Mouse (Mus musculus) myocyte (in vitro differentiated cells): ENCODE results near the gene Gosr1. TPM values are rescaled to one million over a fixed set of nuclear protein-coding genes. Genes with fewer than 3 reads are reported as not detected.

ENCODE experiments used
- H3K27me3 ChIP-seq: one replicate; pipeline ENCODE4 v1.6.1; 2011; ENCODE audit not compliant: control insufficient read depth, insufficient read depth, insufficient read length
- H3K36me3 ChIP-seq: one replicate; pipeline ENCODE4 v1.6.1; 2011; ENCODE audit not compliant: control insufficient read depth, insufficient read depth
- H3K4me2 ChIP-seq: one replicate; pipeline ENCODE4 v1.6.1; 2011; ENCODE audit warnings: low read depth, control low read depth
- H3K4me3 ChIP-seq: one replicate; pipeline ENCODE4 v1.5.1; 2011; ENCODE audit warnings: mild to moderate bottlenecking, control low read depth, moderate library complexity
- H3K79me2 ChIP-seq: one replicate; pipeline ENCODE4 v1.6.1; 2011; ENCODE audit not compliant: control insufficient read depth, insufficient read depth
- H3ac ChIP-seq: one replicate; pipeline ENCODE4 v1.6.1; 2011; ENCODE audit not compliant: control insufficient read depth, insufficient read length
- CEBPB ChIP-seq: IDR thresholded peaks from 2 replicates; pipeline ENCODE4 v1.6.1; 2011; ENCODE audit warnings: mild to moderate bottlenecking, moderate library complexity; ENCODE audit not compliant: poor library complexity, insufficient read depth, severe bottlenecking
- E2F4 ChIP-seq: IDR thresholded peaks from one replicate; pipeline ENCODE4 v1.6.1; 2011; ENCODE audit warnings: mild to moderate bottlenecking, control low read depth, moderate library complexity; ENCODE audit not compliant: insufficient read depth
- MAX ChIP-seq: IDR thresholded peaks from one replicate; pipeline ENCODE4 v1.6.1; 2011; ENCODE audit warnings: low read depth, mild to moderate bottlenecking, control low read depth
- MYOD1 ChIP-seq, 3 experiments: IDR thresholded peaks; one replicate each; pipeline ENCODE4 v1.6.1; 2011; ENCODE audit warnings: control low read depth in 2 of 3, low read depth in 2 of 3, mild to moderate bottlenecking in 2 of 3, moderate library complexity in 1 of 3; ENCODE audit not compliant: insufficient read length in 2 of 3, control insufficient read depth in 1 of 3
- MYOG ChIP-seq, 3 experiments: IDR thresholded peaks; one replicate each; pipeline ENCODE4 v1.6.1; 2011; ENCODE audit warnings: control low read depth in 2 of 3, low read depth in 2 of 3, mild to moderate bottlenecking in 2 of 3; ENCODE audit not compliant: insufficient read length in 2 of 3, control insufficient read depth in 1 of 3, insufficient read depth in 1 of 3
- POLR2A ChIP-seq: IDR thresholded peaks from one replicate; pipeline ENCODE4 v1.6.1; 2011; ENCODE audit warnings: low read depth, mild to moderate bottlenecking, control low read depth, moderate library complexity; ENCODE audit not compliant: insufficient read length
- POLR2AphosphoS2 ChIP-seq: IDR thresholded peaks from one replicate; pipeline ENCODE4 v1.6.1; 2011; ENCODE audit warnings: low read depth, control low read depth; ENCODE audit not compliant: insufficient read length
- REST ChIP-seq: IDR thresholded peaks from one replicate; pipeline ENCODE4 v1.6.1; 2011; ENCODE audit warnings: mild to moderate bottlenecking, control low read depth, moderate library complexity; ENCODE audit not compliant: insufficient read depth, insufficient read length
- SRF ChIP-seq: IDR thresholded peaks from one replicate; pipeline ENCODE4 v1.6.1; 2011; ENCODE audit warnings: low read depth; ENCODE audit not compliant: control insufficient read depth, insufficient read length
- TCF12 ChIP-seq: IDR thresholded peaks from one replicate; pipeline ENCODE4 v1.6.1; 2011; ENCODE audit warnings: mild to moderate bottlenecking, control low read depth; ENCODE audit not compliant: poor library complexity, insufficient read depth, severe bottlenecking
- TCF3 ChIP-seq: IDR thresholded peaks from one replicate; pipeline ENCODE4 v1.6.1; 2011; ENCODE audit warnings: low read depth, control low read depth; ENCODE audit not compliant: insufficient read length
- USF1 ChIP-seq: IDR thresholded peaks from one replicate; pipeline ENCODE4 v1.6.1; 2011; ENCODE audit warnings: low read depth, mild to moderate bottlenecking, control low read depth, moderate library complexity
- polyA plus RNA-seq: library from polyadenylated mRNA; unstranded; fragments of >200 nt; fragmentation: generic; extraction: Trizol; gene quantifications from one replicate; pipeline ENCODE4 v1.2.1, GENCODE M21; 2012; ENCODE audit warnings: missing spikeins

Gene Gosr1
- polyA plus RNA-seq, 1 experiment, result 16.5 TPM

- no peaks in the 10 kb centered on the region for H3K79me2 ChIP-seq
- H3K36me3 ChIP-seq, result peaks cover 10% of the 10 kb centered on the region
- no peak for TF ChIP-seq MYOD1 (IDR thresholded peaks at IDR 0.05; ENCODE audit: control insufficient read depth in 1 of 3, insufficient read length in 2 of 3, low read depth in 2 of 3)
- TF ChIP-seq CEBPB, result no peak
- TF ChIP-seq POLR2AphosphoS2, result no peak
- no peak for TF ChIP-seq TCF12
- no peak for TF ChIP-seq REST
- TF ChIP-seq POLR2A, result no peak
- TF ChIP-seq MAX, result no peak
- no peak for TF ChIP-seq USF1
- no peak for TF ChIP-seq SRF
- TF ChIP-seq E2F4, result no peak
- TF ChIP-seq MYOG (IDR thresholded peaks at IDR 0.05; ENCODE audit: control insufficient read depth in 1 of 3, insufficient read depth in 1 of 3, insufficient read length in 2 of 3, low read depth in 2 of 3), result no peak
- TF ChIP-seq TCF3, result no peak
- H3K27me3 ChIP-seq, result no peaks in the 10 kb centered on the region
- H3ac ChIP-seq, result no peak overlapping the region
- H3K4me3 ChIP-seq, result no peak overlapping the region
- no peak overlapping the region for H3K4me2 ChIP-seq
These were observed 39.5 kb downstream of the Gosr1 start for GRCm38 (mm10) chr11:76723911-76724310.

GRCm38 (mm10) chr11:76717000-76717399 is 46.4 kb downstream of the Gosr1 start:
- Histone ChIP-seq H3ac (no peak overlapping the region), H3K79me2 (no peaks in the 10 kb centered on the region), H3K4me3 (no peak overlapping the region), H3K36me3 (no peaks in the 10 kb centered on the region), H3K4me2 (no peak overlapping the region), H3K27me3 (peaks cover 5% of the 10 kb centered on the region)
- no peak for TF ChIP-seq SRF

GRCm38 (mm10) chr11:76709625-76710452 is 53.5 kb downstream of the Gosr1 start:
- Histone ChIP-seq H3K79me2 (no peaks in the 10 kb centered on the region), H3K4me3 (no peak overlapping the region), H3ac (no peak overlapping the region), H3K36me3 (no peaks in the 10 kb centered on the region), H3K4me2 (peak overlapping the region; percentile 65), H3K27me3 (peaks cover 5% of the 10 kb centered on the region)
- TF ChIP-seq CEBPB, result peak; percentile 89
- TF ChIP-seq REST, result no peak
- TF ChIP-seq POLR2A, result peak; percentile 40

GRCm38 (mm10) chr11:76708881-76709280 is 54.5 kb downstream of the Gosr1 start:
- H3K79me2 ChIP-seq, result no peaks in the 10 kb centered on the region
- peaks cover 5% of the 10 kb centered on the region for H3K27me3 ChIP-seq
- H3K4me2 ChIP-seq, result peak overlapping the region; percentile 65
- TF ChIP-seq USF1, result no peak
- no peak for TF ChIP-seq E2F4
- TF ChIP-seq POLR2AphosphoS2, result no peak
- no peak for TF ChIP-seq CEBPB
- H3ac ChIP-seq, result no peak overlapping the region
- H3K36me3 ChIP-seq, result no peaks in the 10 kb centered on the region
- H3K4me3 ChIP-seq, result no peak overlapping the region

- peaks cover under 1% of the 10 kb centered on the region for H3K27me3 ChIP-seq
- TF ChIP-seq REST (no peak), SRF (no peak), E2F4 (no peak), USF1 (no peak), TCF12 (no peak), CEBPB (no peak), MYOD1 (IDR thresholded peaks at IDR 0.05; ENCODE audit: control insufficient read depth in 1 of 3, insufficient read length in 2 of 3, low read depth in 2 of 3) (no peak), MYOG (IDR thresholded peaks at IDR 0.05; ENCODE audit: control insufficient read depth in 1 of 3, insufficient read depth in 1 of 3, insufficient read length in 2 of 3, low read depth in 2 of 3) (no peak), TCF3 (no peak), POLR2A (no peak), MAX (no peak), POLR2AphosphoS2 (no peak)
- H3K36me3 ChIP-seq, result no peaks in the 10 kb centered on the region
These were observed 55.3 kb downstream of the Gosr1 start for GRCm38 (mm10) chr11:76708066-76708465.

More at GRCm38 (mm10) chr11:76708066-76708465, 55.3 kb downstream of the Gosr1 start:
- Histone ChIP-seq H3K4me2 (no peak overlapping the region), H3ac (no peak overlapping the region), H3K4me3 (no peak overlapping the region), H3K79me2 (no peaks in the 10 kb centered on the region)
